Mouse (Mus musculus): Measurements from ENCODE around the gene Olfr1317. TPM values are rescaled to one million over a fixed set of nuclear protein-coding genes. Genes with fewer than 3 reads are reported as not detected.

The Olfr1317 gene
- total RNA-seq (2014; fragmentation: Nextera tagmentation) (not detected in 2 replicates), total RNA-seq (2017) (not detected in 2 replicates)

DNA sequence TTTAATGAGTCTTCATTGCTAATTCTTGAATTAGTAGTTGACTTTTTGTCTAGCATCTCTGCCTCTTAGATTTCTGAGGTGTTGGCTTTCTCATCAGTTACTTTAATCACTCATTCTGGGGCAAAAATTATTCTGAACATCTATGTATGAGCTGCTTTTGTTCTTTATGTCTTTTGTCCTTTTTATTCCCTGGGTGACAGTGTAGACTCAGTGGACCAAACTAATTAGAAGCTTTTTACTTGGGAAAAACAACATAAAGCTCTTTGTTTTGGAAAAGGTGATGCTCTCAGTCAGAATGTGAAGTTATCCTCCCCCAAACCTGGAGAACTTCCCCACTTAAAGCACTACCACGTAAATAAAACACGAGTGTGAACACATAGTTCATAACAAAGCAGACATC lies at the start of gene Olfr1317:
Gene Olfr1317 (plus strand): TSS at position 301 of the 400 bp plus-strand sequence.
- no peak for ATAC-seq (replicated peaks; ENCODE audit: low FRiP score, low TSS enrichment, poor library complexity, severe bottlenecking)

DNA sequence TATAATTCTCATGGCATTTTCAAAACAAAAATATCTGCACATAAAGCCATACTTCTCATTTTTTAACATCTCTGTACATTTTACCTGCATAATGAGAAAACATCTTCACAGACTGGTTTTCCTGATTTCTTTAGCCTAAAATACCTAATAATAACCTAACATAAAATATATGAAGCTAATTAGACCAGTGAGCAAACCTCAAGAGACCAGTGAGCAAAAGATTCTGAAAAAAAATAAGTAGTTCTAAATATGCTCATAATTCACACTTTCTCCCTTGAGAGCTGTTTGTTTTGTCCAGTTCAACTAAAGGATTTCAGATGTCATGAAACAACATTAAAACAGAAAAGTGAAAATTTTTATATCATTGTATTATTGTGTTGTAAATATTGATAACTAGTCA lies 43.4 kb upstream of the Olfr1317 start, which contains the start of gene Olfr1314:
Gene Olfr1314 (minus strand): TSS at position 101 of the 400 bp plus-strand sequence.
- no peak for ATAC-seq (replicated peaks; ENCODE audit: low FRiP score, low TSS enrichment, poor library complexity, severe bottlenecking)

DNA sequence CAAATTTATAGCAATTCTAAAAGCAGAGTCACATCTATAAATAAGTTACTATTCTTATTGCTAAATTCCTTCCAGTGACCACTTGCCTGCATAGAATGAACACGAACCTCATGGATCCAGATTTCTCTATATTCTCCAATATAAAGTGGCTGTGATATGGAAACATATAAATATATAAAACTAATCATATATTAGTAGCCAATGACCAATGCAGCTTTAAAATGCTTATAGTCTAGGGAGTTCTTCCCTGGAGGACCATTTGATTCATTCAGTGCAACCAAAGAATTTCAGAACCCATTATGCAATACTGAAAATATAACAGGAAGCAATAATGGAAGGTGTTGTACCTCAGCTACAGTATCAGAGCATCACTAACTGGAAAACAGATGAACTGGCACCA lies 24.8 kb upstream of the Olfr1317 start, which contains the start of gene Olfr1315-ps1:
Gene Olfr1315-ps1 (minus strand): TSS at position 101 of the 400 bp plus-strand sequence.
- no peak for ATAC-seq (replicated peaks; ENCODE audit: low FRiP score, low TSS enrichment, poor library complexity, severe bottlenecking)

DNA sequence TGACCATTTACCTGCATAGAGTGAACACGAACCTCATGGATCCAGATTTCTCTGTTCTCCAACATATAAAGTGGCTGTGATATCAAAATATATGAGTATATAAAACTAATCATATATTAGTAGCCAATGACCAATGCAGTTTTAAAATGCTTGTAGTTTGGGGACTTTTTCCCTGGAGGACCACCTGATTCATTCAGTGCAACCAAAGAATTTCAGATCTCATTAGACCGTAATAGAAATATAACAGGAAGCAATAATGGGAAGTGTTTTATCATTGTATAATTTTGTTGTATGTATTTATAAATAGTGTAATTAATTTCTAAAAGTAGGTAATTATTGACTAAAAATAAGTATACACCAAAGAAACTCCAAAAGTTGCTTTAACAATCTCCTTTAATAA lies 5.3 kb upstream of the Olfr1317 start, which contains the start of gene Olfr1316:
Gene Olfr1316 (minus strand): TSS at position 101 of the 400 bp plus-strand sequence.
- ATAC-seq (replicated peaks; ENCODE audit: low FRiP score, low TSS enrichment, poor library complexity, severe bottlenecking) = no peak

DNA sequence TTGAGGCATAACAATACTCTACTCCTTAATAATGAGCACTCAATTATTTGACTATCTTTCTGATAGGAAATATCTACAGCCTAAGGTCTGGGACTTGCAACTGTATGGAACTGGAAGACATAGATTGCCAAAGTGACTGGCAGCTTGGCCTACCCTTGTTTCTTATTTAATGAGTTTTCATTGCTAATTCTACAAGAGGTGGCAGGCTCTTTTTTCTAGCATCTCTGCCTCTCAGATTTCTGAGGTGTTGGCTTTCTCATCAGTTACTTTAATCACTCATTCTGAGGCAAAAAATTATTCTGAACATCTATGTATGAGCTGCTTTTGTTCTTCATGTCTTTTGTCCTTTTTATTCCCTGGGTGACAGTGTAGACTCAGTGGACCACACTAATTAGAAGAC lies 13.8 kb downstream of the Olfr1317 start, which contains the start of gene Olfr1318:
Gene Olfr1318 (plus strand): TSS at position 301 of the 400 bp plus-strand sequence.
- no peak for ATAC-seq (replicated peaks; ENCODE audit: low FRiP score, low TSS enrichment, poor library complexity, severe bottlenecking)

Other genes with a start within 250 kb of the Olfr1317 start
- not detected in 2 replicates for gene Olfr1306, start 224.1 kb upstream of the Olfr1317 start, total RNA-seq (2014; fragmentation: Nextera tagmentation)
- gene Olfr1306, start 224.1 kb upstream of the Olfr1317 start, total RNA-seq (2017) = not detected in 2 replicates
- not detected in 2 replicates for gene Olfr1307, start 190.9 kb upstream of the Olfr1317 start, total RNA-seq (2014; fragmentation: Nextera tagmentation)
- gene Olfr1307, start 190.9 kb upstream of the Olfr1317 start, total RNA-seq (2017) = not detected in 2 replicates
- not detected in 2 replicates for gene Olfr1308, start 175.4 kb upstream of the Olfr1317 start, total RNA-seq (2014; fragmentation: Nextera tagmentation)
- gene Olfr1308, start 175.4 kb upstream of the Olfr1317 start, total RNA-seq (2017) = not detected in 2 replicates
- not detected in 2 replicates for gene Olfr1309, start 150.0 kb upstream of the Olfr1317 start, total RNA-seq (2014; fragmentation: Nextera tagmentation)
- gene Olfr1309, start 150.0 kb upstream of the Olfr1317 start, total RNA-seq (2017) = not detected in 2 replicates
- gene Olfr1310, start 127.6 kb upstream of the Olfr1317 start, total RNA-seq (2014; fragmentation: Nextera tagmentation) = not detected in 2 replicates
- gene Olfr1310, start 127.6 kb upstream of the Olfr1317 start, total RNA-seq (2017) = not detected in 2 replicates
- gene Olfr1311, start 115.9 kb upstream of the Olfr1317 start, total RNA-seq (2014; fragmentation: Nextera tagmentation) = not detected in 2 replicates
- gene Olfr1311, start 115.9 kb upstream of the Olfr1317 start, total RNA-seq (2017) = not detected in 2 replicates
- not detected in 2 replicates for gene Olfr1312, start 90.1 kb upstream of the Olfr1317 start, total RNA-seq (2014; fragmentation: Nextera tagmentation)
- not detected in 2 replicates for gene Olfr1312, start 90.1 kb upstream of the Olfr1317 start, total RNA-seq (2017)
- gene Olfr1313, start 62.5 kb upstream of the Olfr1317 start, total RNA-seq (2014; fragmentation: Nextera tagmentation) = not detected in 2 replicates
- not detected in 2 replicates for gene Olfr1313, start 62.5 kb upstream of the Olfr1317 start, total RNA-seq (2017)
- not detected in 2 replicates for gene Olfr1314, start 43.5 kb upstream of the Olfr1317 start, total RNA-seq (2014; fragmentation: Nextera tagmentation)
- gene Olfr1314, start 43.5 kb upstream of the Olfr1317 start, total RNA-seq (2017) = not detected in 2 replicates
- not detected in 2 replicates for gene Olfr1315-ps1, start 24.9 kb upstream of the Olfr1317 start, total RNA-seq (2014; fragmentation: Nextera tagmentation)
- not detected in 2 replicates for gene Olfr1315-ps1, start 24.9 kb upstream of the Olfr1317 start, total RNA-seq (2017)
- not detected in 2 replicates for gene Olfr1316, start 5.4 kb upstream of the Olfr1317 start, total RNA-seq (2014; fragmentation: Nextera tagmentation)
- not detected in 2 replicates for gene Olfr1316, start 5.4 kb upstream of the Olfr1317 start, total RNA-seq (2017)
- not detected in 2 replicates for gene Olfr1318, start 13.9 kb downstream of the Olfr1317 start, total RNA-seq (2014; fragmentation: Nextera tagmentation)
- gene Olfr1318, start 13.9 kb downstream of the Olfr1317 start, total RNA-seq (2017) = not detected in 2 replicates
- 2.4 and 3.4 TPM in 2 replicates for gene Lpcat4, start 99.1 kb downstream of the Olfr1317 start, total RNA-seq (2014; fragmentation: Nextera tagmentation)
- 8.5 TPM in 1 of 2 replicates, not detected in the other for gene Lpcat4, start 99.1 kb downstream of the Olfr1317 start, total RNA-seq (2017)
- gene Nutm1, start 119.0 kb downstream of the Olfr1317 start, total RNA-seq (2014; fragmentation: Nextera tagmentation) = not detected in 2 replicates
- gene Nutm1, start 119.0 kb downstream of the Olfr1317 start, total RNA-seq (2017) = 0.42 TPM in 1 of 2 replicates, not detected in the other
- gene Nop10, start 121.6 kb downstream of the Olfr1317 start, total RNA-seq (2014; fragmentation: Nextera tagmentation) = 165 and 205 TPM in 2 replicates
- gene Nop10, start 121.6 kb downstream of the Olfr1317 start, total RNA-seq (2017) = 238 and 272 TPM in 2 replicates
- 44.5 and 62.2 TPM in 2 replicates for gene Slc12a6, start 125.5 kb downstream of the Olfr1317 start, total RNA-seq (2014; fragmentation: Nextera tagmentation)
- gene Slc12a6, start 125.5 kb downstream of the Olfr1317 start, total RNA-seq (2017) = 41.3 and 53.0 TPM in 2 replicates
- gene Gm21985, start 126.0 kb downstream of the Olfr1317 start, total RNA-seq (2014; fragmentation: Nextera tagmentation) = 0.74 and 2.5 TPM in 2 replicates
- 1.6 TPM in 1 of 2 replicates, not detected in the other for gene Gm21985, start 126.0 kb downstream of the Olfr1317 start, total RNA-seq (2017)
- 77.4 and 77.7 TPM in 2 replicates for gene Emc4, start 227.7 kb downstream of the Olfr1317 start, total RNA-seq (2014; fragmentation: Nextera tagmentation)
- 79.5 and 97.8 TPM in 2 replicates for gene Emc4, start 227.7 kb downstream of the Olfr1317 start, total RNA-seq (2017)
- 17.0 and 20.8 TPM in 2 replicates for gene Katnbl1, start 238.9 kb downstream of the Olfr1317 start, total RNA-seq (2014; fragmentation: Nextera tagmentation)
- 20.1 and 27.8 TPM in 2 replicates for gene Katnbl1, start 238.9 kb downstream of the Olfr1317 start, total RNA-seq (2017)

Measured in megakaryocyte-erythroid progenitor cell, adult 5-6 weeks (primary cell).